Mouse (Mus musculus): ENCODE results near the gene Cd37.

- TF ChIP-seq CTCF (IDR thresholded peaks at IDR 0.05; ENCODE audit: extremely low read depth, insufficient read length, insufficient replicate concordance, low read depth, low read length) (no peak), POLR2A (IDR thresholded peaks at IDR 0.05; ENCODE audit: low read depth, low read length) (no peak)
These were observed 40.0 kb downstream of the Cd37 start for GRCm38 (mm10) chr7:45198961-45199360.

Data from small intestine, adult 2 months (tissue).